Mouse (Mus musculus) testis, adult 2 months (tissue): ENCODE data around the gene Wdpcp. TPM values are rescaled to one million over a fixed set of nuclear protein-coding genes. Genes with fewer than 3 reads are reported as not detected.

Experiments
- H3K27ac ChIP-seq: fragments of 200-500 bp; 2 replicates; pipeline ENCODE4 v1.5.1; 2012; ENCODE audit warnings: low read depth, low read length; ENCODE audit not compliant: control insufficient read depth, insufficient read depth
- H3K27me3 ChIP-seq: fragments of 200-500 bp; 2 replicates; pipeline ENCODE4 v1.6.1; 2012; ENCODE audit warnings: mild to moderate bottlenecking, low read length, moderate library complexity; ENCODE audit not compliant: control insufficient read depth, insufficient read depth
- H3K36me3 ChIP-seq: fragments of 200-500 bp; 2 replicates; pipeline ENCODE4 v1.6.1; 2012; ENCODE audit warnings: mild to moderate bottlenecking, low read length; ENCODE audit not compliant: control insufficient read depth, insufficient read depth
- H3K4me1 ChIP-seq: fragments of 200-500 bp; 2 replicates; pipeline ENCODE4 v1.6.1; 2012; ENCODE audit warnings: low read length; ENCODE audit not compliant: control insufficient read depth, insufficient read depth
- H3K4me3 ChIP-seq: fragments of 200-500 bp; 2 replicates; pipeline ENCODE4 v1.5.1; 2012; ENCODE audit warnings: low read depth, mild to moderate bottlenecking, low read length, moderate library complexity, mixed read lengths; ENCODE audit not compliant: control insufficient read depth
- CTCF ChIP-seq: fragments of 200-500 bp; IDR thresholded peaks from 2 replicates; pipeline ENCODE4 v1.5.1; 2012; ENCODE audit warnings: low read depth, mild to moderate bottlenecking, inconsistent platforms, low read length, moderate library complexity; ENCODE audit not compliant: control insufficient read depth, insufficient read depth, insufficient replicate concordance
- POLR2A ChIP-seq: fragments of 200-500 bp; IDR thresholded peaks from 2 replicates; pipeline ENCODE4 v1.6.1; 2012; ENCODE audit warnings: low read depth, mild to moderate bottlenecking, inconsistent platforms, low read length, moderate library complexity; ENCODE audit not compliant: control insufficient read depth
- polyA plus RNA-seq: library from polyadenylated mRNA; depleted of rRNA; stranded (reverse); fragments of >200 nt; gene quantifications from 2 replicates; pipeline ENCODE4 v1.2.3, GENCODE M21; 2012

Gene Wdpcp
- polyA plus RNA-seq, 1 experiment, result 34.0 TPM

- Histone ChIP-seq H3K4me3 (no peak overlapping the region), H3K36me3 (no peaks in the 10 kb centered on the region), H3K27ac (no peak overlapping the region), H3K27me3 (no peaks in the 10 kb centered on the region), H3K4me1 (no peaks in the 10 kb centered on the region)
- TF ChIP-seq POLR2A (no peak), CTCF (no peak)
Measured at GRCm38 (mm10) chr11:21561347-21561746, 10.7 kb upstream of the Wdpcp start.

GRCm38 (mm10) chr11:21563617-21564325 is 8.3 kb upstream of the Wdpcp start:
- Histone ChIP-seq H3K4me3 (no peak overlapping the region), H3K36me3 (no peaks in the 10 kb centered on the region), H3K4me1 (no peaks in the 10 kb centered on the region), H3K27me3 (no peaks in the 10 kb centered on the region), H3K27ac (no peak overlapping the region)
- TF ChIP-seq POLR2A (no peak), CTCF (no peak)

- no peaks in the 10 kb centered on the region for H3K27me3 ChIP-seq
- no peak for TF ChIP-seq CTCF
- TF ChIP-seq POLR2A, result no peak
- no peak overlapping the region for H3K27ac ChIP-seq
- H3K36me3 ChIP-seq, result no peaks in the 10 kb centered on the region
- no peak overlapping the region for H3K4me3 ChIP-seq
- no peaks in the 10 kb centered on the region for H3K4me1 ChIP-seq
Measured at GRCm38 (mm10) chr11:21564681-21565405, 7.2 kb upstream of the Wdpcp start.

GRCm38 (mm10) chr11:21566934-21567333 is 5.1 kb upstream of the Wdpcp start:
- TF ChIP-seq POLR2A, result no peak
- no peak for TF ChIP-seq CTCF
- no peaks in the 10 kb centered on the region for H3K27me3 ChIP-seq
- no peak overlapping the region for H3K4me3 ChIP-seq
- no peaks in the 10 kb centered on the region for H3K36me3 ChIP-seq
- H3K4me1 ChIP-seq, result peaks cover 3% of the 10 kb centered on the region
- no peak overlapping the region for H3K27ac ChIP-seq

- Histone ChIP-seq H3K36me3 (no peaks in the 10 kb centered on the region), H3K27ac (no peak overlapping the region), H3K4me1 (peaks cover 3% of the 10 kb centered on the region), H3K4me3 (no peak overlapping the region), H3K27me3 (no peaks in the 10 kb centered on the region)
- no peak for TF ChIP-seq CTCF
- no peak for TF ChIP-seq POLR2A
Measured at GRCm38 (mm10) chr11:21567733-21568132, 4.3 kb upstream of the Wdpcp start.

- TF ChIP-seq POLR2A (no peak), CTCF (no peak)
- H3K27ac ChIP-seq, result no peak overlapping the region
- no peaks in the 10 kb centered on the region for H3K27me3 ChIP-seq
- peaks cover 5% of the 10 kb centered on the region for H3K4me1 ChIP-seq
- H3K4me3 ChIP-seq, result no peak overlapping the region
- no peaks in the 10 kb centered on the region for H3K36me3 ChIP-seq
Measured at GRCm38 (mm10) chr11:21569002-21569401, 3.0 kb upstream of the Wdpcp start.

GRCm38 (mm10) chr11:21569456-21570108 is 2.5 kb upstream of the Wdpcp start:
- Histone ChIP-seq H3K4me1 (peaks cover 5% of the 10 kb centered on the region), H3K27ac (no peak overlapping the region), H3K4me3 (no peak overlapping the region), H3K36me3 (no peaks in the 10 kb centered on the region), H3K27me3 (no peaks in the 10 kb centered on the region)
- TF ChIP-seq POLR2A (no peak), CTCF (no peak)
